ENCODE assay signal across 19 mouse cellular contexts in the genomic region with DNA sequence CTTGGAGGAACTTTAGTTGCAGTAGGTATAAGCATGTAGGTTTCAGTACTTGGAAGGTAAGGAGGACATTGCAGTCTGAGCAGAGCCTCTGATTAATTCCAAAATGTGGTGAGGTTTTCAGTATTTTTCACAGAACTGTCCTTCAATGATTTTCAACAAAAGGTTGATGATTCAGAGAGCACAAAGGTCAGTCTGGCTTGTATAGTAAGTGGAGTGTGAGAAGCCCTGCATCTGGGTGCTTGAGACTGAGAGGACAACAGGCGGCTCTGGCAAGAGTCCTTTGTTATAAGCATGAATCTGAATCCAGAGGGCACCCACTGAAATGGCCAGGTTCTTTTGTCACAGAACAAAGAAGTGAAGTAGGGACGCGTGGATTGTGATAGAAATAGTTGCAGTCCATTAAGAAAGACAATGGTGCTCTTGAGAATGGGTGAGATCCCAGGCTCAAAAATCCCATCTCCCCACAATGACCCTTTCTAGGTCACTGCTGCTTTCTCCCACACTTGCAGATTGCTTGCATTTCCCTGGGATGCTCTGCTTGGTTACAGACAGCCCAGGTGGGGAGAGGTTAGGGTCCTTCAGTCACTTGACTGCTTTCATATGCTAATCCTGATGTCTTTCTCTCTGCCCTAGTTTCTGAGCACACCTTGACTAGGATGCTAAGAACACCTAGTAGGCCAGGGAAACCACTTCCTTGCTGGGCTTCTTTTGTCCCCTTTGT. TPM values are rescaled to one million over a fixed set of nuclear protein-coding genes. Genes with fewer than 3 reads are reported as not detected.
DNase-seq lines count a peak whose midpoint lies in the region; ATAC-seq and TF ChIP-seq lines count a peak whose summit lies in the region.
"Had no signal": no experiment of that assay in that cellular context is flagged by ENCODE, and none has a peak within 500 bp of the region (broad histone marks: within the 10 kb centered on the region; RNA-seq: fewer than 3 reads in every experiment).

No protein-coding gene starts in this region.

- DNase-seq in heart, adult 11 months = peak; percentile 22
- no peak for DNase-seq in heart, adult 18-20 months
- DNase-seq in Muller cell, postnatal 12 days (ENCODE audit: inconsistent ontology term) = peak; percentile 51
- peak; percentile 55 for DNase-seq in retina, postnatal 1 day
- no peak for DNase-seq in right cerebral cortex, adult 2 months (ENCODE audit: low spot score in 2 of 2)
- DNase-seq: adrenal gland, postnatal 25 days; cerebellum, adult 2 months; cerebellum, postnatal 14 days; gastrocnemius, postnatal 10 days; heart, postnatal 36 days had no signal

- H3K9me3 ChIP-seq in ES-Bruce4 (replicated peaks; ENCODE audit: control insufficient read depth, insufficient read depth, low read length, poor library complexity, severe bottlenecking) = no peaks in the 10 kb centered on the region
- H3K9me3 ChIP-seq in hindbrain, embryonic 16.5 days (ENCODE audit: control insufficient read depth, low read length) = no peaks in the 10 kb centered on the region
- H3K9me3 ChIP-seq: embryonic facial prominence, embryonic 13.5 days; forebrain, embryonic 12.5 days; heart, embryonic 13.5 days; hindbrain, embryonic 15.5 days had no signal

- no peak for TF ChIP-seq CTCF in ES-Bruce4 (IDR thresholded peaks at IDR 0.05; ENCODE audit: low read depth, low read length)

- H3K4me2 ChIP-seq in hindbrain, embryonic 16.5 days (ENCODE audit: low read length) = no peak overlapping the region
- H3K4me2 ChIP-seq: embryonic facial prominence, embryonic 13.5 days; forebrain, embryonic 12.5 days; heart, embryonic 13.5 days; hindbrain, embryonic 15.5 days had no signal

- no peaks in the 10 kb centered on the region; the same call in 1 of the 2 replicates for H3K27me3 ChIP-seq in ES-Bruce4 (ENCODE audit: control insufficient read depth, insufficient read depth, low read length, poor library complexity, severe bottlenecking)
- no peaks in the 10 kb centered on the region; the same call in 1 of the 2 replicates for H3K27me3 ChIP-seq in hindbrain, embryonic 16.5 days (replicated peaks; ENCODE audit: control insufficient read depth, insufficient read depth, low read length)

- no peak overlapping the region for H3K9ac ChIP-seq in ES-Bruce4 (ENCODE audit: low read depth, poor library complexity, severe bottlenecking)
- no peak overlapping the region for H3K9ac ChIP-seq in hindbrain, embryonic 16.5 days (ENCODE audit: low read depth, low read length)
- H3K9ac ChIP-seq: embryonic facial prominence, embryonic 13.5 days; forebrain, embryonic 12.5 days; heart, embryonic 13.5 days; hindbrain, embryonic 15.5 days had no signal

- H3K27ac ChIP-seq in ES-Bruce4 (ENCODE audit: insufficient read depth, low read length) = no peak overlapping the region
- no peak overlapping the region for H3K27ac ChIP-seq in hindbrain, embryonic 16.5 days (ENCODE audit: low read depth, low read length)
- H3K27ac ChIP-seq: embryonic facial prominence, embryonic 13.5 days; forebrain, embryonic 12.5 days; heart, embryonic 13.5 days; hindbrain, embryonic 15.5 days had no signal

- WGBS in hindbrain, embryonic 16.5 days = 28% methylated on average over 3 of the region's 3 CpGs

- peak; percentile 86 for TF ChIP-seq EP300 in ES-Bruce4 (IDR thresholded peaks at IDR 0.05; ENCODE audit: insufficient read depth, low read depth, low read length)

- H3K36me3 ChIP-seq in ES-Bruce4 (ENCODE audit: control insufficient read depth, insufficient read depth, low read length, poor library complexity, severe bottlenecking) = no peaks in the 10 kb centered on the region
- H3K36me3 ChIP-seq in hindbrain, embryonic 16.5 days (ENCODE audit: control insufficient read depth, insufficient read depth, low read length) = no peaks in the 10 kb centered on the region
- H3K36me3 ChIP-seq: embryonic facial prominence, embryonic 13.5 days; forebrain, embryonic 12.5 days; heart, embryonic 13.5 days; hindbrain, embryonic 15.5 days had no signal

- H3K4me1 ChIP-seq in ES-Bruce4 (ENCODE audit: control insufficient read depth, insufficient read depth, low read length) = no peaks in the 10 kb centered on the region
- no peaks in the 10 kb centered on the region for H3K4me1 ChIP-seq in hindbrain, embryonic 16.5 days (ENCODE audit: control insufficient read depth, insufficient read depth, low read depth, low read length)
- H3K4me1 ChIP-seq: embryonic facial prominence, embryonic 13.5 days; hindbrain, embryonic 15.5 days had no signal

- no peak for TF ChIP-seq POLR2A in ES-Bruce4 (IDR thresholded peaks at IDR 0.05; ENCODE audit: insufficient read depth, low read length)

- no peak for ATAC-seq in hindbrain, embryonic 16.5 days
- ATAC-seq: forebrain, embryonic 16.5 days; inflammation-experienced regulatory T-cells, adult 6 months; intestine, postnatal 0 days had no signal

- no peak overlapping the region for H3K4me3 ChIP-seq in ES-Bruce4 (ENCODE audit: low read depth, low read length)
- no peak overlapping the region for H3K4me3 ChIP-seq in hindbrain, embryonic 16.5 days (ENCODE audit: low read length)
- H3K4me3 ChIP-seq: embryonic facial prominence, embryonic 13.5 days; forebrain, embryonic 12.5 days; heart, embryonic 13.5 days; hindbrain, embryonic 15.5 days had no signal

RNA-seq across cellular contexts. Expression of gene Hs6st2, which starts 2.8 kb away (rescaled TPM):
- under 1 TPM; 0.27 to 0.54 TPM for total RNA-seq in heart, adult 18-20 months (2021)
- 8.9 and 9.9 TPM in 2 replicates for polyA plus RNA-seq in ES-Bruce4 (2011; ENCODE audit: insufficient read depth, insufficient read length, low read depth, missing spikeins)
- 49.7 and 52.1 TPM in 2 replicates for polyA plus RNA-seq in hindbrain, embryonic 16.5 days (2015; fragmentation: Nextera tagmentation; extraction: Ambion mirVana)

Comparison
In these comparisons a context has a peak if more than half of its experiments do, and no peak if none do; other contexts are left out.
1. DNase-seq: peak in heart, adult 11 months (single experiment), Muller cell, postnatal 12 days (single experiment) and retina, postnatal 1 day (single experiment); none in heart, adult 18-20 months (0 of 2) and right cerebral cortex, adult 2 months (0 of 2).